Mouse (Mus musculus) CD4-positive helper T cell, adult 2 months (primary cell): Measurements from ENCODE around the gene Gpatch11.
"Not testable (repeated sequence)": the region's sequence is repeated elsewhere in the genome, so short reads cannot be mapped to it uniquely, and the experiment has no call there.

Experiments used
- DNase-seq: peaks from one replicate; pipeline ENCODE4 v3.0.0-alpha.2; 2012; ENCODE audit warnings: low read depth, missing footprints, low spot score

Gene Gpatch11

GRCm38 (mm10) chr17:78834856-78835835 is at the start of gene Gpatch11, which contains the start of gene Heatr5b:
Gene Gpatch11 (plus strand): TSS chr17:78835567.
Gene Heatr5b (minus strand): TSS chr17:78835364.
- peak; percentile 97 for DNase-seq

GRCm38 (mm10) chr17:78788273-78788672 is 47.1 kb upstream of the Gpatch11 start:
- DNase-seq, result not testable (repeated sequence)

GRCm38 (mm10) chr17:78791068-78791689 is 44.2 kb upstream of the Gpatch11 start:
- no peak for DNase-seq

GRCm38 (mm10) chr17:78791690-78792070 is 43.7 kb upstream of the Gpatch11 start:
- no peak for DNase-seq

- no peak for DNase-seq
Measured at GRCm38 (mm10) chr17:78792122-78792521, 43.2 kb upstream of the Gpatch11 start.

DNA sequence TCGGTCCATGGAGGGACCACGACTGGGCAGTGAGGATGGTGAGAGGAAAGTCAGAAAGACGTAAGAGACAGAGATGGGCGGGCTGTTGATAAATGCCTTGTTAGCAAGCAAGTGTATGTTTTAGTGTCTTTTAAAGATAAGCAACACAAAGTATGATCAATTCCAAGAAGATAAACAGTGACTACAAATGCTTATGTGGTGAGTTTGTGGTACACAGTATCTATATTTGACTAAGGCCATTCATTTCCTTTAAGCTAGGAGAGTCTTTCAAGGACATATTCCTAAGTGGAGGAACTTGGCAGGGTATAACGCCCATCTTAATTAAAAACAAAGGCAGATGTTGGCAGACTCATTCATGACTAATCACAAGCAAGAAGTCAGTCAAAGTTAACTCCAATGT is 41.0 kb upstream of the Gpatch11 start:
- no peak for DNase-seq

GRCm38 (mm10) chr17:78797222-78797621 is 38.1 kb upstream of the Gpatch11 start:
- no peak for DNase-seq

- DNase-seq, result peak; percentile 22
Measured at GRCm38 (mm10) chr17:78809019-78809418, 26.3 kb upstream of the Gpatch11 start.

DNA sequence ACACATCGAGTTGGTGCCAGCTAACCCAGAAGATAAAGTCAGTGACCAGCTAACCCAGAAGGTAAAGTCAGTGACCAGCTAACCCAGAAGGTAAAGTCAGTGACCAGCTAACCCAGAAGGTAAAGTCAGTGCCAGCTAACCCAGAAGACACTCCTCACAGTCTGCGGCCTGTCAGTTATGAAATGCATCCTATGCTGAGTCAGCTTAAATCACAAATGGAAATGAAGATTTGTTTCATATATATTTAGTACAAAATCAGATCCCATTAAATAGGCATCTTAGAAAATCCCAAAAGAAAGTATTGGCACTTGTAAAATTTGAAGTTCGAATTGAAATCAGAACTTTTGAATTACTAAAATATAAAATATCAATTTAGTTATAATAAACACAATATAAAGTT is 25.8 kb upstream of the Gpatch11 start:
- no peak for DNase-seq

GRCm38 (mm10) chr17:78824346-78824745 is 11.0 kb upstream of the Gpatch11 start:
- DNase-seq, result no peak

DNA sequence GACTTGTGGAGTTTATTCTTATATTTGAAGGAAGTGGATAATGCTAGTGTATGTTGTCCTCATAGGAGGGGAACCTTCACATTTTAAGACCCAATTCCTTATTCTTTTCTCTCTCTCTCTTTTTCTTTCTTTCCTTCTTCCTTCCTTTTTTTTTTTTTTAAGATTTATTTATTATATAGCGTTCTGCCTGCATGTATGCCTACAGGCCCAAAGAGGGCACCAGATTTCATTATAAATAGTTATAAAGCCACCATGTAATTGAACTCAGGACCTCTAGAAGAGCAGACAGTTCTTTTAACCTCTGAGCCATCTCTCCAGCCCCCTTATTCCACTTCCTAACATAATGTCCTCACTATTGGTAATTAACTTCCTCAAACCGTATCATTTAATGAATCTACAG is 689 bp downstream of the Gpatch11 start:
- DNase-seq, result peak; percentile 36

DNA sequence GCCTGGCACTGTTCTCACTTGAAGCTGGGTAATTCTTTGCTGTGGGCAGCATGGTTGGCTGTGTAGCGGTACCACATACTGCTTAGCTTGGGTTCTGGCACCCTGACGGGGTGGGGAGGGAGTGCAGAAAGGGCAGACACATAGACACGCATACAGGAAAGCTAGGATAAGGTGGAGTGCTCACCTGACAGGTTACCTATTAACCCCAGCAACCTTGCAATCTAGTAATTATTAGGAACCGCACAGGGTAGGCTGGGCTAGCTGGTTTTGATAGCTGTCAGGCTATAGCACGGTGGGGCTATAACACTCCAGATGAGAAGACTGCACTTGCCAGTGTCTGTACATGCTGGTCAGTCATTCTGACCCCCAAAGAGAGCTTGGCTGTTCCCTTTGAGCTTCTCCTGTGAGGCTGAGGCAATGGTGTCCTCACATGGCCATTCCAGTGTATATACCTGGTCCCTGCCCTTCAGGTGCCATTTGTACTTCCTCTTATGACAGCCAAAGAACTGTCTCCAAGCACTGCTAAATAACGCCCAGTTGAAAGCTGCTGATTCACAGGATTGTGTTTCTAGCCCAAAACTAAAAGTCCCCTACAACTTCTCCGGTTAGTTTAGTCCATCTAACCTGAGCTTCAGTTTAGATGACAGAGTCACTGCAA is 7.0 kb downstream of the Gpatch11 start:
- DNase-seq, result no peak

- DNase-seq, result no peak
Measured at GRCm38 (mm10) chr17:78856243-78856642, 20.9 kb downstream of the Gpatch11 start.

DNA sequence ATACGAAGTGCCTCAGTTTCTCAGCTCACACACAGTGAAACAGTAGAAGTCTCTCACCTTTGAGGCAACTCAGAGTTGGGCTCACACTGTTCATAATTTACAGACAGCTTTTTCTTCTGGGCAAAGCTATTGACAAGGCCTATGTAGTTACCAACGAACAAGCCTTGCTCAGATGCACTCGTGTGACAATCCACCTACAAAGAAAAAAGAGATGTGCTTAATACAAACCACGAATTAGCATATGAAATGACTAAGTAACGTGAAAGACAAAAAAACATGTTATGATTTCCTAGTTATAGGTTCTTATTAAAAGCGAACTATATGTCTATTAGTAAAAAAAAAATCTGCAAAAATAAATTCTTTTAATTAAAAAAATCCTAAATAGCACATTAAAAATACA is 38.5 kb downstream of the Gpatch11 start:
- no peak for DNase-seq

DNA sequence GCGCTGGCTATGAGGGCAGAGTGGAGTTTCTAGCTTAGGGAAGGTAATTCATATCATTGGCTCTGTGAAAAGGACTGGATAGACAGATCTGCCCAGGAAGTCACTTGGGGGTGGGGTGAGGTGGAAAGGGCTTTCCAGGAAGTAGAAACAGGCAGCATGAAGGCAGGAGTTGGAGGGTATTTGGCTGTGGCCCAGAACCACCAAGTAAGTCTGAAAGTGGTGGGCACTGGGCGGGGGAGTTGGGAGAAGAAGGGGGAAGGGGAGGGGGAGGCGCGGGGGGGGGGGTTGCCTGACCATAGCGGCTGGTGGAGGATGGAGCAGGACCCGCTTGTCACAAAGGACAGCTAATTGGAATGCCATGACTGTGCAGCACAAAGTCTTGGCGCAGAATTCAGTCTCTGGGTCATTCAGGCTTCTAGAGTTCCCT is 46.5 kb downstream of the Gpatch11 start:
- peak; percentile 35 for DNase-seq

GRCm38 (mm10) chr17:78882401-78883112 is 47.2 kb downstream of the Gpatch11 start, which contains the start of gene Eif2ak2:
Gene Eif2ak2 (minus strand): TSS chr17:78882573.
- peak; percentile 67 for DNase-seq

- DNase-seq, result no peak
Measured at GRCm38 (mm10) chr17:78883291-78883690, 47.9 kb downstream of the Gpatch11 start.

DNA sequence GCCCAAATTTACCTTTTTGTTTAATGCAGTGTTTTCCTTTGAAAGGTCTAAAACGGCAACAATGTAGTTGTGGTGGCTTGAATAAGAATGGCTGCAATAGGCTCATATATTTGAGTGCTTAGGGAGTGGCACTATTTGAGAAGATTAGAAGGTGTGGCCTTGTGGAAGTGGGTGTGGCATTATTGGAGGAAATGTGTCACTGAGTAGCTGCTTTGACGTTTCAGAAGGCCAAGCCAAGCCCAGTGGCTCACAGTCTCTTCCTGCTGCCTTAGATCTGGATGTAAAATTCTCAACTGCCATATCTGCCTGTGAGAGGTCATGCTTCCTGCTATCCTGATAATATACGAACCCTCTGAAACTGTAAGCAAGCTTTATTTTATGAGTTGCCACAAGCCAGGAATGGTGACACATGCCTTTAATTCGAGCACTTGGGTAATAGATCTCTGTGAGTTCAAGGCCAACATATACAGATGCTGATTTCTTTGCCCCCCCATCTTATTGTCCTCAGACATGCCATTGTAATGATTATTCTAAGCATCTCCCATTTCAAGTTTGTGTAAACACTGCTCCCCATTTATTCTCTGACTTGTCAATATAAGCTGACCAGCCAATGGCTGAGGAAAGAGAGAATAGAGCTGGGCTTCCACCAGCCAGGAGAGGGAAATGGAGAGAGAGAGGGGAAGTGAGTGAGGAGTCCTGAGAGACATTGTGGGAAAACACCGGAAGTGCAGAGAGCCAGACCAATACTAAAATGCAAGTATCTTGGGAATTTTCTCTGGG is 50.1 kb downstream of the Gpatch11 start:
- no peak for DNase-seq

- DNase-seq, result no peak
Measured at GRCm38 (mm10) chr17:78888554-78888953, 53.2 kb downstream of the Gpatch11 start.

GRCm38 (mm10) chr17:78889184-78889583 is 53.8 kb downstream of the Gpatch11 start:
- DNase-seq, result no peak

GRCm38 (mm10) chr17:78891020-78891419 is 55.7 kb downstream of the Gpatch11 start:
- no peak for DNase-seq
